Mouse (Mus musculus) olfactory bulb, adult 2 months (tissue): ENCODE measurements around the gene Ghr. TPM values are rescaled to one million over a fixed set of nuclear protein-coding genes. Genes with fewer than 3 reads are reported as not detected.

Experiments
- H3K27ac ChIP-seq: fragments of 200-500 bp; 2 replicates; pipeline ENCODE4 v1.5.1; 2012; ENCODE audit warnings: low read depth, low read length; ENCODE audit not compliant: insufficient read depth
- H3K4me1 ChIP-seq: fragments of 200-500 bp; 2 replicates; pipeline ENCODE4 v1.6.1; 2012; ENCODE audit warnings: low read length; ENCODE audit not compliant: control insufficient read depth, insufficient read depth
- H3K4me3 ChIP-seq: fragments of 200-500 bp; 2 replicates; pipeline ENCODE4 v1.5.1; 2012; ENCODE audit warnings: mild to moderate bottlenecking, low read depth, low read length, moderate library complexity; ENCODE audit not compliant: insufficient read depth
- CTCF ChIP-seq: fragments of 200-500 bp; IDR thresholded peaks from 2 replicates; pipeline ENCODE4 v1.5.1; 2012; ENCODE audit warnings: low read depth, mild to moderate bottlenecking, low read length, moderate library complexity; ENCODE audit not compliant: insufficient read depth
- POLR2A ChIP-seq: fragments of 200-500 bp; IDR thresholded peaks from 2 replicates; pipeline ENCODE4 v1.6.1; 2012; ENCODE audit warnings: mild to moderate bottlenecking, low read depth, low read length, moderate library complexity; ENCODE audit not compliant: insufficient read depth
- WGBS: fragments of 180-500 bp; shearing (Covaris S2); methylation state at CpG from one replicate; pipeline ENCODE4 v1.1.7; 2018; 5-methylcytosine and 5-hydroxymethylcytosine counted together
- polyA plus RNA-seq: library from polyadenylated mRNA; stranded (reverse); fragments of >200 nt; gene quantifications from 2 replicates; pipeline ENCODE4 v1.2.4, GENCODE M21; 2012; ENCODE audit warnings: low replicate concordance; ENCODE audit not compliant: missing spikeins, insufficient read depth, insufficient read length

Ghr gene
- polyA plus RNA-seq, 1 experiment = not detected

- Histone ChIP-seq H3K4me1 (0 out of 2 replicates have a peak, but pooled peaks cover 2% of the 10 kb centered on the region), H3K27ac (no peak overlapping the region), H3K4me3 (no peak overlapping the region)
- TF ChIP-seq CTCF (no peak), POLR2A (no peak)
- WGBS = 66% methylated on average over 2 of the region's 2 CpGs
Measured at GRCm38 (mm10) chr15:3388485-3388884, 194.8 kb downstream of the Ghr start.

DNA sequence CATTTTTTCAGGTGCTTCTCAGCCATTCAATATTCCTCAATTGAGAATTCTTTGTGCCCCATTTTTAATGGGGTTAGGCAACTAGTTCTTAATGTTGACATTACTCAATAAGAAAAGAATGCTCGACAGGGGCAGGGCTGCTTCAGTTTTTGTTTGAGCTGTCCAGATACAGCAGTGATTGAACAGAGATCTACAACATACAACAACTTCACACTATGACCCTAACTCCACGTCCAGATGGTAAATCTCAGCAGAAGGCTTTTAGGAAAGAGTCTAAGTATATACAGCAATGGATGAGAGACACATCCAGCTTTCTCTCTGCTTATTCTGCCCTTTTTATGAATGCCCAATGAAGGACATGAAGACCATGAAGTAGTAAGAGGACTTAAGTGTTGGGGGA is 199.5 kb downstream of the Ghr start:
- H3K4me1 ChIP-seq = 0 out of 2 replicates have a peak, but pooled peaks cover 2% of the 10 kb centered on the region
- TF ChIP-seq CTCF = no peak
- no peak for TF ChIP-seq POLR2A
- 76% methylated on average over 2 of the region's 2 CpGs for WGBS
- no peak overlapping the region for H3K4me3 ChIP-seq
- no peak overlapping the region for H3K27ac ChIP-seq

GRCm38 (mm10) chr15:3381413-3381812 is 201.9 kb downstream of the Ghr start:
- TF ChIP-seq POLR2A (no peak), CTCF (no peak)
- 0 out of 2 replicates have a peak, but pooled peaks cover 2% of the 10 kb centered on the region for H3K4me1 ChIP-seq
- WGBS = 81% methylated on average over 6 of the region's 6 CpGs

DNA sequence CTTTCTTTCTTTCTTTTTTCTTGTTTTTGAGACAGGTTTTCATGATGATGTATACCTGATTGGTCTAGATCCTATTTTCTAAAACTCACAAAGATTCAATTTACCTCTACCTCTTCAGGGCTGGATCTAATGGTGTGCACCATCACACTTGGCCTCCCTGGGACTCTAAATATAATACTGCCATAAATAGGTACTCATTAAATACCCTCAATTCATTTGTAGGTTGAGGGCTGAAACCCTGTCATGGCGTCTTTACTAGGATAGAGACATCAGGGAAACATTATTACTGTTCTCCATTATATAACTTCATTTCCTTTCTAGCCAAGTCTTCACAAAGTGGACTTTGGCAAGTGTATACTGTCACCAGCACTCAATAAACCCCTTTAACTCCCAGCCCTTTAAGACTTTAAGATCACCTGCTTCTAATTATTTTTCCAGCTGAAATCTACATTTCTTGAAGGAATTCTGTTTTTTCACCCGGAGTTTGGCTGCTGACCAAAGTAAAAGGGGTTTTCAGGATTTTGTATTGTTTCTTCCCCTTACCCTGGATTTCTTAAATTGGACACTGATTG is 214.9 kb downstream of the Ghr start:
- TF ChIP-seq POLR2A = no peak
- no peak for TF ChIP-seq CTCF
- H3K27ac ChIP-seq = no peak overlapping the region
- H3K4me3 ChIP-seq = no peak overlapping the region
- no peaks in the 10 kb centered on the region for H3K4me1 ChIP-seq
- 50% methylated on average over 2 of the region's 2 CpGs for WGBS

More at GRCm38 (mm10) chr15:3381413-3381812, 201.9 kb downstream of the Ghr start:
- Histone ChIP-seq H3K27ac (no peak overlapping the region), H3K4me3 (no peak overlapping the region)

DNA sequence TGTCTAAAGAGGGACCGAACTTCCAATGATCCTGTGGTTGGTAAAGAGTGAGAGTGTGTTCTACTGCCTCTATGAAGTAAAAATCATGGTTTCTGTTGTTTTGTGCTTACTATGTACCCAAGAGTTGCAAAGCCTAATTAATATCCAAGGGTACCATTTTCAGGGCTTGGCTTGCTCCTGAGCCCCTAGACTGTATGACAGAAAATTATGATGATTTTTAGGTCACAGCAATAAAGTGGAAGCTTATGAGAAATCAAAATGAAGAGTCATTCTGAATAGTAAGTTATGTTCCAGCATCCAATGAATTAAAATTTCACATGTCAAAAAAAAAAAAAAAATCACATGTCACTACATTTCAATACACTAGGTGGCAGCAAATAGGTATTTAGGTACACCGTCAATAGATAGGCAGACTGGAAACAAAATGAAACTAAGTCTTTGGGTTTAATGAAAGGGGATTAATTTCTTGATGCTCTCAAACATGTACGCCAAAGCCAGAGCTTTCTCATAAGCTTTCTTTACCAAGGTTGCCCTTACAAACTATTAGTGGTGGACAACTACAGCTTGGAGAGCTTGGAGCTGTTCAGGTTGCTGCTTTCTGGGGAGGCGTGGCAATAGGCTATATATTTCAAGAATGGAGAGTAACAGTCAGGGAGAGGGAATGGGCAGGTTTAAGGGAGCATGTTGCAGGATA is 227.1 kb downstream of the Ghr start:
- WGBS = 41% methylated on average over 4 of the region's 4 CpGs
- no peak for TF ChIP-seq POLR2A
- no peak for TF ChIP-seq CTCF
- H3K4me3 ChIP-seq = no peak overlapping the region

GRCm38 (mm10) chr15:3353696-3354095 is 229.6 kb downstream of the Ghr start:
- WGBS = 84% methylated on average over 2 of the region's 2 CpGs
- Histone ChIP-seq H3K4me3 (no peak overlapping the region), H3K27ac (no peak overlapping the region), H3K4me1 (no peaks in the 10 kb centered on the region)
- TF ChIP-seq CTCF = no peak
- TF ChIP-seq POLR2A = no peak

More for the DNA sequence above, 227.1 kb downstream of the Ghr start:
- Histone ChIP-seq H3K27ac (no peak overlapping the region), H3K4me1 (no peaks in the 10 kb centered on the region)

- Histone ChIP-seq H3K4me1 (peaks cover 2% of the 10 kb centered on the region; the same call in 1 of the 2 replicates), H3K4me3 (no peak overlapping the region), H3K27ac (no peak overlapping the region)
- TF ChIP-seq CTCF = no peak
- TF ChIP-seq POLR2A = no peak
- 55% methylated on average over 6 of the region's 6 CpGs for WGBS
Measured at GRCm38 (mm10) chr15:3349306-3350064, 233.8 kb downstream of the Ghr start.

DNA sequence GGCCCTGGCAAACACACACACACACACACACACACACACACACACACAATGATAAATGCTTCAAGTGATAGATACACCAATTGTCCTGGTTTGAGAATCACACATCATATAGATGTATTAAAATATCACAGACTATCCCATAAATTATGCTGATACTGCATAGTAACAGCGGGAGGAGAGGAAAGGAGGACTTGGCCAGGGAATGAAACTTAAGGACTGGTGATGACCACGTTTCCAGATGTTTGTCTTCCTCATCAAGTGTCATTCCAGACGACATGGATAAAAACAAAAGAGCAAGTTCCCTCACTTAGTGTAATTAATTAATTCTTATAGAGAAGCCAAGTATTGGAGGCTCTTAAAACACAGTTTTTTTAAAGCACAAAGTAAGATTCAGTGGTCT is 236.6 kb downstream of the Ghr start:
- TF ChIP-seq POLR2A (no peak), CTCF (no peak)
- WGBS = 79% methylated on average over 3 of the region's 3 CpGs
- Histone ChIP-seq H3K4me1 (peaks cover 2% of the 10 kb centered on the region; the same call in 1 of the 2 replicates), H3K27ac (no peak overlapping the region), H3K4me3 (no peak overlapping the region)

DNA sequence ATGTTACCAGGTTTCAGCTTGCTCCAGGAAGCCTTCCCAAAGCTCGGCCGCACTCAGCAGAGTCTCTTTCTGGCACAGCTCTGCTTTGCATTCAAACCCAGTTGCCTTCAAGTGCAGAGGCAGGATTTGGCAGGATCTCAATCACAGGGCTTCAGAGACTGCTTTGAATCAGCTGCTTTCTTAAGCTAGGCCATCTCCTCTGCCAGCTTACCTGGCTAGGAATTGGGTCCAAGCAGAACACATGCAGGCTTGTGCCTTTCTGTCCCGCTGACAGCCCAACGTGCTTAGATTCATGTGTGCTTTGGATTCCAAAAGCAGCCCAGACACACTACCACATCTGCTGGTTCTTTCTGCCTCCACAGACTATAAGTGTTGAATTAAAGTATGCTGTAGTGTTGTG is 238.7 kb downstream of the Ghr start:
- TF ChIP-seq POLR2A (no peak), CTCF (no peak)
- peaks cover 2% of the 10 kb centered on the region; the same call in 1 of the 2 replicates for H3K4me1 ChIP-seq
- no peak overlapping the region for H3K4me3 ChIP-seq
- no peak overlapping the region for H3K27ac ChIP-seq
- WGBS = 46% methylated on average over 4 of the region's 4 CpGs
